Mouse (Mus musculus) cortical plate, adult 2 months (tissue): ENCODE measurements around the gene Sipa1.
A peak's percentile ranks its signal among the peaks of the same experiment; 100 is the strongest.

ENCODE experiments used
- CTCF ChIP-seq: fragments of 200-500 bp; IDR thresholded peaks from 2 replicates; pipeline ENCODE4 v1.5.1; 2011; ENCODE audit warnings: mild to moderate bottlenecking, control low read depth, low read length; ENCODE audit not compliant: insufficient read depth; ENCODE audit errors: extremely low read depth
- POLR2A ChIP-seq: fragments of 200-500 bp; IDR thresholded peaks from 2 replicates; pipeline ENCODE4 v1.6.1; 2011; ENCODE audit warnings: mild to moderate bottlenecking, low read length, control low read depth; ENCODE audit not compliant: insufficient read depth; ENCODE audit errors: extremely low read depth

DNA sequence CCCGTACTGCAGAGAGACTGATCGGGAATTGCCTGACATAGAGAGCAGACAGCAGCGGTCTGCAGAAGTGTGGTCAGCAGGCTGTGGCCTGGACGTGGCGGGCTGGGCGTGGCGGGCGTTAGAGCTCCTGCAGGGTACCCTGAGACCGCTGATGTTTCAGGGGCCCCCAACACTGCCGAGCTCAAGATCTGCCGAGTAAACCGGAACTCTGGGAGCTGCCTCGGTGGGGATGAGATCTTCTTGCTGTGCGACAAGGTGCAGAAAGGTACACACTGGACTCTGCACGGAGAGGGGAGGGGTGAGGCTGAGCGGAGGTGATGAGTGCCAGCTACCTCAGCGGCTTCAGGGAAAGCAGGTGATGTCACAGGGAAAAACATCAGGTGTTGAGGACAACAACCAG lies 22.5 kb downstream of the Sipa1 start:
- TF ChIP-seq CTCF (no peak), POLR2A (peak; percentile 8; the same call in 1 of the 2 replicates)
